Mouse (Mus musculus) spleen, postnatal 4 days (tissue): ENCODE measurements at regions not wholly inside any gene's neighbourhood (a gene's known extent, or its start where the extent isn't known, plus 50 kb on each side); places are given as distances from the start of the nearest gene placed in this dataset.

Source experiments
- DNase-seq, 2 experiments: peaks; one replicate each; pipeline ENCODE4 v3.0.0; 2022; ENCODE audit warnings: low spot score in 2 of 2

- DNase-seq, result no peak
Observed at GRCm38 (mm10) chr2:147703981-147704380, 342.3 kb downstream of the Pax1 start.

- no peak for DNase-seq
Observed at GRCm38 (mm10) chr2:147702330-147703063, 340.8 kb downstream of the Pax1 start.

- no peak for DNase-seq
Observed at GRCm38 (mm10) chr2:147699524-147700081, 337.9 kb downstream of the Pax1 start.

- DNase-seq, result no peak
Observed at GRCm38 (mm10) chr2:147691896-147692295, 330.2 kb downstream of the Pax1 start.

GRCm38 (mm10) chr2:147690506-147691208 lies 328.9 kb downstream of the Pax1 start:
- DNase-seq, result no peak

- no peak for DNase-seq
Observed at GRCm38 (mm10) chr2:147688742-147689141, 327.0 kb downstream of the Pax1 start.

GRCm38 (mm10) chr2:147656667-147657066 lies 294.9 kb downstream of the Pax1 start:
- DNase-seq, result no peak

GRCm38 (mm10) chr2:147650229-147650628 lies 288.5 kb downstream of the Pax1 start:
- DNase-seq, result no peak

GRCm38 (mm10) chr2:147647972-147648371 lies 286.2 kb downstream of the Pax1 start:
- no peak for DNase-seq

GRCm38 (mm10) chr2:147647506-147647905 lies 285.8 kb downstream of the Pax1 start:
- no peak for DNase-seq

GRCm38 (mm10) chr2:147637882-147638281 lies 276.2 kb downstream of the Pax1 start:
- DNase-seq, result no peak

- no peak for DNase-seq
Observed at GRCm38 (mm10) chr2:147632737-147633136, 271.0 kb downstream of the Pax1 start.

- DNase-seq, result no peak
Observed at GRCm38 (mm10) chr2:147629716-147630115, 268.0 kb downstream of the Pax1 start.

- no peak for DNase-seq
Observed at GRCm38 (mm10) chr2:147627096-147627495, 265.4 kb downstream of the Pax1 start.

- no peak for DNase-seq
Observed at GRCm38 (mm10) chr2:147623116-147623515, 261.4 kb downstream of the Pax1 start.

- DNase-seq, result no peak
Observed at GRCm38 (mm10) chr2:147617849-147618248, 256.1 kb downstream of the Pax1 start.

- DNase-seq, result no peak
Observed at GRCm38 (mm10) chr2:147610343-147610742, 248.6 kb downstream of the Pax1 start.

GRCm38 (mm10) chr2:147601639-147602038 lies 239.9 kb downstream of the Pax1 start:
- DNase-seq, result no peak

- DNase-seq, result no peak
Observed at GRCm38 (mm10) chr2:147572413-147572812, 210.7 kb downstream of the Pax1 start.

GRCm38 (mm10) chr2:147561220-147561619 lies 199.5 kb downstream of the Pax1 start:
- no peak for DNase-seq

GRCm38 (mm10) chr2:147560426-147561155 lies 198.9 kb downstream of the Pax1 start:
- no peak for DNase-seq

- DNase-seq, result no peak
Observed at GRCm38 (mm10) chr2:147529161-147529560, 167.4 kb downstream of the Pax1 start.
